Mouse (Mus musculus) embryonic facial prominence, embryonic 11.5 days (tissue): ENCODE measurements around the gene Prl3d2. TPM values are rescaled to one million over a fixed set of nuclear protein-coding genes. Genes with fewer than 3 reads are reported as not detected.
"Not testable (repeated sequence)": the region's sequence is repeated elsewhere in the genome, so short reads cannot be mapped to it uniquely, and the experiment has no call there.

Experiments used
- ATAC-seq: fragments of 200-750 bp; cut with Nextera tagmentation; replicated peaks from 2 replicates; pipeline ENCODE4 v1.8.0; 2017; ENCODE audit warnings: low read depth; ENCODE audit not compliant: insufficient number of reproducible peaks, low FRiP score, low TSS enrichment
- DNase-seq: peaks from one replicate; pipeline ENCODE4 v3.0.0-alpha.2; 2015; ENCODE audit warnings: low spot score
- H3K27ac ChIP-seq: fragments of 300-500 bp; sonication (generic); replicated peaks from 2 replicates; pipeline ENCODE4 v1.5.1; 2014; ENCODE audit warnings: mild to moderate bottlenecking, low read depth, low read length, control low read depth
- H3K27me3 ChIP-seq: fragments of 300-500 bp; sonication (generic); 2 replicates; pipeline ENCODE4 v1.6.1; 2014; ENCODE audit warnings: mild to moderate bottlenecking, low read length, moderate library complexity, mixed read lengths; ENCODE audit not compliant: control insufficient read depth, insufficient read depth
- H3K36me3 ChIP-seq: fragments of 300-500 bp; sonication (generic); replicated peaks from 2 replicates; pipeline ENCODE4 v1.6.1; 2014; ENCODE audit warnings: low read depth, mild to moderate bottlenecking, low read length, moderate library complexity, mixed read lengths; ENCODE audit not compliant: control insufficient read depth, insufficient read depth
- H3K4me1 ChIP-seq: fragments of 300-500 bp; sonication (generic); 2 replicates; pipeline ENCODE4 v1.6.1; 2014; ENCODE audit warnings: low read length, mixed read lengths; ENCODE audit not compliant: control insufficient read depth, insufficient read depth
- H3K4me2 ChIP-seq: fragments of 300-500 bp; sonication (generic); 2 replicates; pipeline ENCODE4 v1.6.1; 2014; ENCODE audit warnings: low read depth, mild to moderate bottlenecking, control low read depth, low read length, moderate library complexity
- H3K4me3 ChIP-seq: fragments of 300-500 bp; sonication (generic); 2 replicates; pipeline ENCODE4 v1.5.1; 2014; ENCODE audit warnings: low read depth, low read length, control low read depth
- H3K9ac ChIP-seq: fragments of 300-500 bp; sonication (generic); replicated peaks from 2 replicates; pipeline ENCODE4 v1.6.1; 2014; ENCODE audit warnings: mild to moderate bottlenecking, control low read depth, low read length
- H3K9me3 ChIP-seq: fragments of 300-500 bp; sonication (generic); replicated peaks from 2 replicates; pipeline ENCODE4 v1.6.1; 2016; ENCODE audit warnings: mild to moderate bottlenecking, low read length, inconsistent platforms, mixed read lengths; ENCODE audit not compliant: control insufficient read depth
- WGBS: fragments of 180-500 bp; shearing (Covaris S2); extraction: QIAGEN DNeasy Blood & Tissue Kit; methylation state at CpG from one replicate; pipeline ENCODE4 v1.1.7; 2014; 5-methylcytosine and 5-hydroxymethylcytosine counted together
- polyA plus RNA-seq: library from polyadenylated mRNA; unstranded; fragments of >200 nt; fragmentation: Nextera tagmentation; extraction: Ambion mirVana; gene quantifications from 2 replicates; pipeline ENCODE4 v1.2.1, GENCODE M21; 2014

The Prl3d2 gene
- polyA plus RNA-seq, result not detected in 2 replicates

DNA sequence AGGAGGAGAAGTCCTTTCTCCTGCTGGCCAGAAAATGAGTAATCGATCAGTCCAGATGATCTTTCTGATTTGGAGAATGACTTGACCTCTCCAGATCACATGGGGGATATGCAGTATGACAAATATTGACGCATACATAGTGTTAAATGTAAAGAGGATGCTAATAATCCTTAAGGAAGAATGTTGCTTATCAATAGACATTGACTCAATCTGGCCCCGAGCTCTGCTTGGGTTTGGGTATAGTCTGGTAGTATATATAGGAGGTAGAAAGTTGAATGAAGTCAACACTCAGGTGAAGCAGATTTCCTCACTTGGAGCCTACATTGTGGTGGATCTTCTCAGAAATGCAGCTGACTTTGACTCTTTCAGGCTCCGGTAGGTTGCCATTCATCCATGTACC lies at the start of gene Prl3d2:
Gene Prl3d2 (plus strand): TSS at position 301 of the 400 bp plus-strand sequence.
- not testable (repeated sequence) for H3K27ac ChIP-seq, H3K9ac ChIP-seq, H3K27me3 ChIP-seq, H3K36me3 ChIP-seq, DNase-seq, H3K9me3 ChIP-seq, H3K4me3 ChIP-seq, H3K4me2 ChIP-seq, H3K4me1 ChIP-seq, ATAC-seq
- WGBS, result 74% methylated on average over 3 of the region's 4 CpGs

DNA sequence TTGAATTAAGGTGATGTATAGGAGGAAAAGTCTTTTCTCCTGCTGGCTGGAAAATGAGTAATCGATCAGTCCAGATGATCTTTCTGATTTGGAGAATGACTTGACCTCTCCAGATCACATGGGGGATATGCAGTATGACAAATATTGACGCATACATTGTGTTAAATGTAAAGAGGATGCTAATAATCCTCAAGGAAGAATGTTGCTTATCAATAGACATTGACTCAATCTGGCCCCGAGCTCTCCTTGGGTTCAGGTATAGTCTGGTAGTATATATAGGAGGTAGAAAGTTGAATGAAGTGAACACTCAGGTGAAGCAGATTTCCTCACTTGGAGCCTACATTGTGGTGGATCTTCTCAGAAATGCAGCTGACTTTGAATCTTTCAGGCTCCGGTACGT lies 27.6 kb upstream of the Prl3d2 start, which contains the start of gene Prl3d1:
Gene Prl3d1 (plus strand): TSS at position 301 of the 400 bp plus-strand sequence.
- not testable (repeated sequence) for DNase-seq, H3K9ac ChIP-seq, H3K4me3 ChIP-seq, H3K4me1 ChIP-seq, H3K9me3 ChIP-seq, ATAC-seq, H3K4me2 ChIP-seq, H3K27ac ChIP-seq, H3K27me3 ChIP-seq, H3K36me3 ChIP-seq
- WGBS, result 94% methylated on average over 5 of the region's 5 CpGs

DNA sequence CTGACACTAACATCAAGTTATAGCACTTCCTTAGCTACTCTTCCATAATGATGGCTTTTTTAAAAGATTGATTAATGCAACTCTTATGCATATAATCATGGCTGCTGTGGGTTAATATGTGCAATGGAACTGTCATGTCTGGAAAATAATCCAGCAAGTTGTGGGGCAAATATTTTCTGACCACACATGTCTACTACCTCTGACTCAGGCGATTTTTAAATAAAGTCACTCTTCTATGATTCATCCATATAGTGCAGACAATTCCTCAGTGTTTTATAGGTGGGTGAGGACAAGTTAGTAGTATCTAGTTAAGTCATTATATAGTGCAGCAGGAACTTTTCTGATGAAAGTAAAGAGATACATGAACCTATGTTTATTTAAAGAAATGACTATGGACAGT lies 26.8 kb downstream of the Prl3d2 start:
- no peak overlapping the region for H3K27ac ChIP-seq
- no peak overlapping the region for H3K4me2 ChIP-seq
- no peaks in the 10 kb centered on the region for H3K9me3 ChIP-seq
- H3K4me1 ChIP-seq, result no peaks in the 10 kb centered on the region
- H3K9ac ChIP-seq, result no peak overlapping the region
- no peaks in the 10 kb centered on the region for H3K27me3 ChIP-seq
- DNase-seq (no peak), ATAC-seq (no peak)
- no peaks in the 10 kb centered on the region for H3K36me3 ChIP-seq
- no peak overlapping the region for H3K4me3 ChIP-seq
- WGBS, result 60% methylated on average over 1 of the region's 1 CpGs

DNA sequence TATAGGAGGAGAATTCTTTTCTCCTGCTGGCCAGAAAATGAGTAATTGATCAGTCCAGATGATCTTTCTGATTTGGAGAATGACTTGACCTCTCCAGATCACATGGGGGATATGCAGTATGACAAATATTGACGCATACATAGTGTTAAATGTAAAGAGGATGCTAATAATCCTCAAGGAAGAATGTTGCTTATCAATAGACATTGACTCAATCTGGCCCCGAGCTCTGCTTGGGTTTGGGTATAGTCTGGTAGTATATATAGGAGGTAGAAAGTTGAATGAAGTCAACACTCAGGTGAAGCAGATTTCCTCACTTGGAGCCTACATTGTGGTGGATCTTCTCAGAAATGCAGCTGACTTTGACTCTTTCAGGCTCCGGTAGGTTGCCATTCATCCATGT lies 35.0 kb downstream of the Prl3d2 start, which contains the start of gene Prl3d3:
Gene Prl3d3 (plus strand): TSS at position 301 of the 400 bp plus-strand sequence.
- not testable (repeated sequence) for H3K4me2 ChIP-seq, ATAC-seq, DNase-seq, H3K36me3 ChIP-seq, H3K9me3 ChIP-seq, H3K4me3 ChIP-seq, H3K9ac ChIP-seq, H3K4me1 ChIP-seq, H3K27ac ChIP-seq, H3K27me3 ChIP-seq
- 87% methylated on average over 3 of the region's 3 CpGs for WGBS

Other genes with a start within 250 kb of the Prl3d2 start
- not detected in 2 replicates for gene Prl, start 64.1 kb upstream of the Prl3d2 start, polyA plus RNA-seq
- gene Prl3d1, start 27.5 kb upstream of the Prl3d2 start, polyA plus RNA-seq, result not detected in 2 replicates
- gene Prl3d3, start 35.1 kb downstream of the Prl3d2 start, polyA plus RNA-seq, result not detected in 2 replicates
- not detected in 2 replicates for gene Prl3c1, start 75.0 kb downstream of the Prl3d2 start, polyA plus RNA-seq
- 0.91 and 1.4 TPM in 2 replicates for gene Prl3b1, start 120.1 kb downstream of the Prl3d2 start, polyA plus RNA-seq
- gene Prl3a1, start 137.7 kb downstream of the Prl3d2 start, polyA plus RNA-seq, result not detected in 2 replicates
- not detected in 2 replicates for gene Prl6a1, start 190.9 kb downstream of the Prl3d2 start, polyA plus RNA-seq
- not detected in 2 replicates for gene Prl8a2, start 224.0 kb downstream of the Prl3d2 start, polyA plus RNA-seq